Comparison of ENCODE assay signal across 8 mouse cellular contexts in genomic region chr2:163657975-163658886, GRCm38 (mm10). TPM values are rescaled to one million over a fixed set of nuclear protein-coding genes. Genes with fewer than 3 reads are reported as not detected.
A peak's percentile ranks its signal among the peaks of the same experiment; 100 is the strongest.
DNase-seq lines count a peak whose midpoint lies in the region; ATAC-seq and TF ChIP-seq lines count a peak whose summit lies in the region.

Pkig (plus strand) TSS chr2:163658386.

- H3K9me3 ChIP-seq in embryonic facial prominence, embryonic 15.5 days (replicated peaks): no peaks in the 10 kb centered on the region

- H3K36me3 ChIP-seq in C2C12 (ENCODE audit: control insufficient read depth, insufficient read depth): no peaks in the 10 kb centered on the region
- H3K36me3 ChIP-seq in embryonic facial prominence, embryonic 15.5 days: no peaks in the 10 kb centered on the region

- H3ac ChIP-seq in C2C12 (ENCODE audit: control insufficient read depth, insufficient read length, low read depth): peak within 1 kb of the TSS; percentile 72

- DNase-seq in heart, adult 9 months (ENCODE audit: low spot score in 2 of 2): peak; percentile 80 to 84
- DNase-seq in kidney, adult 9 months: peak; percentile 81
- peak; percentile 89 for DNase-seq in liver
- peak; percentile 38 to 52 for DNase-seq in monocyte, adult 2 months (ENCODE audit: low read depth in 1 of 2, low spot score in 2 of 2)
- peak; percentile 69 to 83 for DNase-seq in spleen, postnatal 14 days (ENCODE audit: low spot score in 2 of 2)

- H3K9ac ChIP-seq in embryonic facial prominence, embryonic 15.5 days: peak within 1 kb of the TSS; percentile 66

- peaks cover 34% of the 10 kb centered on the region for H3K4me1 ChIP-seq in bone marrow macrophage, adult 2 months (ENCODE audit: control insufficient read depth, insufficient read depth, low read length)
- H3K4me1 ChIP-seq in embryonic facial prominence, embryonic 15.5 days: peaks cover 16% of the 10 kb centered on the region; the same call in 1 of the 2 replicates

- WGBS in embryonic facial prominence, embryonic 15.5 days: under 1% methylated on average over 71 of the region's 71 CpGs

- H3K27me3 ChIP-seq in C2C12 (ENCODE audit: control insufficient read depth, insufficient read depth, insufficient read length): no peaks in the 10 kb centered on the region
- no peaks in the 10 kb centered on the region for H3K27me3 ChIP-seq in embryonic facial prominence, embryonic 15.5 days

- H3K79me2 ChIP-seq in C2C12 (ENCODE audit: control insufficient read depth, insufficient read depth): peaks cover 48% of the 10 kb centered on the region

- H3K4me3 ChIP-seq in C2C12 (ENCODE audit: insufficient read depth, poor library complexity, severe bottlenecking): peak within 1 kb of the TSS; percentile 84
- H3K4me3 ChIP-seq in bone marrow macrophage, adult 2 months (ENCODE audit: insufficient read depth, low read length): peak within 1 kb of the TSS; percentile 88
- peak within 1 kb of the TSS; percentile 92 for H3K4me3 ChIP-seq in embryonic facial prominence, embryonic 15.5 days (replicated peaks)

- TF ChIP-seq POLR2A in bone marrow macrophage, adult 2 months (IDR thresholded peaks at IDR 0.05; ENCODE audit: borderline replicate concordance, low read depth, low read length): no peak

- peak within 1 kb of the TSS; percentile 69 for H3K4me2 ChIP-seq in embryonic facial prominence, embryonic 15.5 days (replicated peaks)

- TF ChIP-seq CTCF in C2C12 (IDR thresholded peaks at IDR 0.05; ENCODE audit: control insufficient read depth, insufficient read depth, insufficient read length): peak; percentile 39
- TF ChIP-seq CTCF in bone marrow macrophage, adult 2 months (IDR thresholded peaks at IDR 0.05; ENCODE audit: low read depth, low read length): no peak

- peak; percentile 85 for ATAC-seq in embryonic facial prominence, embryonic 15.5 days (ENCODE audit: insufficient number of reproducible peaks, low FRiP score, low TSS enrichment, low read depth)

- H3K27ac ChIP-seq in bone marrow macrophage, adult 2 months (ENCODE audit: insufficient read depth, low read depth, low read length): peak within 1 kb of the TSS; percentile 56
- H3K27ac ChIP-seq in embryonic facial prominence, embryonic 15.5 days (replicated peaks): peak within 1 kb of the TSS; percentile 76

- H3K79me3 ChIP-seq in C2C12 (ENCODE audit: low read depth): peaks cover 19% of the 10 kb centered on the region

TF ChIP-seq in C2C12, 6 proteins besides CTCF, POLR2A, EP300 and RAD21:
- TF ChIP-seq MAX (IDR thresholded peaks at IDR 0.05): no peak
- no peak for TF ChIP-seq FOSL1 (IDR thresholded peaks at IDR 0.05; ENCODE audit: insufficient read depth, low read length, poor library complexity, severe bottlenecking)
- TF ChIP-seq MYOD1 (IDR thresholded peaks at IDR 0.05; ENCODE audit: control insufficient read depth, insufficient read length, low read depth): no peak
- TF ChIP-seq MYOG (IDR thresholded peaks at IDR 0.05; ENCODE audit: control insufficient read depth, extremely low read depth, insufficient read length): no peak
- no peak for TF ChIP-seq CEBPB (IDR thresholded peaks at IDR 0.05; ENCODE audit: low read depth)
- no peak for TF ChIP-seq USF1 (IDR thresholded peaks at IDR 0.05; ENCODE audit: low read depth)

RNA-seq across cellular contexts. Expression of gene Pkig, which starts in this region (rescaled TPM):
- 254 TPM for polyA plus RNA-seq in C2C12 (2012; fragmentation: generic; extraction: Trizol)
- polyA plus RNA-seq in bone marrow macrophage, adult 2 months (2012; ENCODE audit: insufficient read depth, insufficient read length, missing spikeins): 83.8 and 87.8 TPM in 2 replicates
- polyA plus RNA-seq in embryonic facial prominence, embryonic 15.5 days (2015; fragmentation: Nextera tagmentation; extraction: Ambion mirVana): 152 and 155 TPM in 2 replicates

Comparison
In these comparisons a context has a peak if more than half of its experiments do, and no peak if none do; other contexts are left out.
1. Peak in every context shown above with its lines: DNase-seq, ATAC-seq, H3K4me3 ChIP-seq and H3K27ac ChIP-seq.